Mouse (Mus musculus) forebrain, embryonic 11.5 days (tissue): Measurements from ENCODE around the gene Cnnm4. TPM values are rescaled to one million over a fixed set of nuclear protein-coding genes. Genes with fewer than 3 reads are reported as not detected.

Source experiments
- ATAC-seq: fragments of 200-750 bp; cut with Nextera tagmentation; replicated peaks from 2 replicates; pipeline ENCODE4 v1.8.0; 2017; ENCODE audit warnings: moderate TSS enrichment; ENCODE audit not compliant: low FRiP score
- DNase-seq: peaks from one replicate; pipeline ENCODE4 v3.0.0-alpha.2; 2017; ENCODE audit warnings: low spot score
- H3K27ac ChIP-seq: fragments of 300-500 bp; sonication (generic); 2 replicates; pipeline ENCODE4 v1.5.1; 2014; ENCODE audit warnings: low read depth, low read length
- H3K27me3 ChIP-seq: fragments of 300-500 bp; sonication (generic); 2 replicates; pipeline ENCODE4 v1.6.1; 2014; ENCODE audit warnings: mild to moderate bottlenecking, low read length, mixed read lengths; ENCODE audit not compliant: control insufficient read depth, insufficient read depth
- H3K36me3 ChIP-seq: fragments of 300-500 bp; sonication (generic); 2 replicates; pipeline ENCODE4 v1.6.1; 2014; ENCODE audit warnings: mild to moderate bottlenecking, low read length, moderate library complexity, mixed read lengths; ENCODE audit not compliant: control insufficient read depth, insufficient read depth
- H3K4me1 ChIP-seq: fragments of 300-500 bp; sonication (generic); replicated peaks from 2 replicates; pipeline ENCODE4 v1.6.1; 2014; ENCODE audit warnings: low read length, mixed read lengths; ENCODE audit not compliant: control insufficient read depth, insufficient read depth
- H3K4me2 ChIP-seq: fragments of 300-500 bp; sonication (generic); 2 replicates; pipeline ENCODE4 v1.6.1; 2014; ENCODE audit warnings: low read depth, mild to moderate bottlenecking, low read length, moderate library complexity, mixed read lengths; ENCODE audit not compliant: severe bottlenecking
- H3K4me3 ChIP-seq: fragments of 300-500 bp; sonication (generic); 2 replicates; pipeline ENCODE4 v1.5.1; 2014; ENCODE audit warnings: low read depth, low read length
- H3K9ac ChIP-seq: fragments of 300-500 bp; sonication (generic); 2 replicates; pipeline ENCODE4 v1.6.1; 2014; ENCODE audit warnings: low read length
- H3K9me3 ChIP-seq: fragments of 300-500 bp; sonication (generic); 2 replicates; pipeline ENCODE4 v1.6.1; 2016; ENCODE audit warnings: low read length, mixed read lengths; ENCODE audit not compliant: control insufficient read depth
- WGBS: fragments of 180-500 bp; shearing (Covaris S2); extraction: QIAGEN DNeasy Blood & Tissue Kit; methylation state at CpG from one replicate; pipeline ENCODE4 v1.1.7; 2014; 5-methylcytosine and 5-hydroxymethylcytosine counted together
- polyA plus RNA-seq: library from polyadenylated mRNA; unstranded; fragments of >200 nt; fragmentation: Nextera tagmentation; extraction: Ambion mirVana; gene quantifications from 2 replicates; pipeline ENCODE4 v1.2.1, GENCODE M21; 2014

Gene Cnnm4
- polyA plus RNA-seq, 1 experiment from 2014 or later = 14.6 TPM

DNA sequence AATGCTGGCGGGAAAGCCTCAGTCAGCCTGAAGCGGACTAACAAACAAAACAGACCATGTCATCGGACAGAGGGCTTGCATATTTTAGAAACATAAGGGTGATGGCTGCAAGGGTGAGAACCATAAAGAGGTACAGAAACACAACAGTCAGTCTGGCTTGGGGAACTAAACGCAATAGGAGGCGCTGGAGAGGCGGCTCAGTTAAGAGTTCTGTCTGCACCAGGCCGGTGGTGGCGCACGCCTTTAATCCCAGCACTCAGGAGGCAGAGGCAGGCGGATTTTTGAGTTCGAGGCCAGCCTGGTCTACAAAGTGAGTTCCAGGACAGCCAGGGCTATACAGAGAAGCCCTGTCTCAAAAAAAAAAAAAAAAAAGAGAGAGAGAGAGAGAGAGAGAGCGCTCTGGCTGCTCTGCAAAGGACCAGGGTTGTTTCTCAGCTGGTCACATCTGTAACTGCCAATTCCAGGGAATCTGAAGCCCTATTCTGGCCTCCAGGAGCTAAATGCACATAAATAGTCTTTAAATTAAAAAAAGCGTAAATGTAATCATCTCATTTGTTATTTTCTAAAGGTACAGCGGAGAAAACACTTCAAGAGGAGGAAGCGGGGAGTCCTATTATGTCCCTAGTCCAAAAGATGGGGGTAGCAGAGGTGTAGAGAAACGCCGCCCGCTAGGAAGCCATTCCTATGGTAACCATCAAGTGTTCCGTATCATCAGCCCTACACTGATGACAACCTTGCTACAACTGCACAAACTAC lies 74.6 kb downstream of the Cnnm4 start:
- Histone ChIP-seq H3K27me3 (no peaks in the 10 kb centered on the region), H3K4me3 (peak overlapping the region; percentile 59), H3K9me3 (no peaks in the 10 kb centered on the region), H3K36me3 (peaks cover 17% of the 10 kb centered on the region), H3K27ac (no peak overlapping the region), H3K9ac (peak overlapping the region; percentile 75), H3K4me1 (peaks cover 13% of the 10 kb centered on the region), H3K4me2 (peak overlapping the region; percentile 73)
- ATAC-seq = no peak
- 69% methylated on average over 19 of the region's 19 CpGs for WGBS
- DNase-seq = no peak

DNA sequence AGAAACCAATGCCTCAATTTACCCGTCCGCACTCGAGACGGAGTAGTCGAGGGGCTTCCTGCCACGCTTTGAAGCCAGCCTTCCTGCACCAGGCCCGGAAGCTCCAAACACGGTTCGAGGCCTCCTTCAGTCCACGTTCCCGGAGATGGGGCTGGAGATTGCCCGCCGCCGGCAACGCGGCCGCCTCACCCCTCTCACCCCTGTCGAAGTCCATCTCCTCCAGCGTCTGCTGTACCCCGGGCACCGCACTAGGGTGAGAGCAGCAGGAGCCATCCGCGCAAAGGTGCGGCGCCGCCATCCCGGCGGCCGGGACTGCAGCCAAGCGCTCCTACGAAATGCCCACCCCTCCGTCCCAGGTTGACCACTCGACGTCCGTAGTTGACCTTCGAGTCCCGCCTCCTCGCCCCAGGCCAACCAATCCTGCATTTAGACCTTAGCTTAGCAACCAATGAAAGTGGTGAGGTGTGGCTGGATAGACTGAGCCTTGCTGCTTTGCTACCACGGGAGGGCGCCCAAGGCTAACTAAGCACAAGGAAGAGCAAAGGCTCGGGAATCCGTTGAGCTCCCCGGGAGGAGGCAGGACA lies 75.6 kb downstream of the Cnnm4 start, which contains the start of gene Ankrd39:
Gene Ankrd39, minus strand, starts transcription at position 558 of the 584 bp plus-strand sequence.
- H3K9me3 ChIP-seq = no peaks in the 10 kb centered on the region
- H3K4me3 ChIP-seq = peak within 1 kb of the TSS; percentile 59
- DNase-seq (peak; percentile 97), ATAC-seq (peak; percentile 98)
- peak within 1 kb of the TSS; percentile 57; the same call in 1 of the 2 replicates for H3K27ac ChIP-seq
- WGBS = under 1% methylated on average over 43 of the region's 43 CpGs
- peaks cover 13% of the 10 kb centered on the region for H3K4me1 ChIP-seq
- peak within 1 kb of the TSS; percentile 75 for H3K9ac ChIP-seq
- H3K4me2 ChIP-seq = peak within 1 kb of the TSS; percentile 73
- H3K27me3 ChIP-seq = no peaks in the 10 kb centered on the region
- H3K36me3 ChIP-seq = peaks cover 27% of the 10 kb centered on the region

DNA sequence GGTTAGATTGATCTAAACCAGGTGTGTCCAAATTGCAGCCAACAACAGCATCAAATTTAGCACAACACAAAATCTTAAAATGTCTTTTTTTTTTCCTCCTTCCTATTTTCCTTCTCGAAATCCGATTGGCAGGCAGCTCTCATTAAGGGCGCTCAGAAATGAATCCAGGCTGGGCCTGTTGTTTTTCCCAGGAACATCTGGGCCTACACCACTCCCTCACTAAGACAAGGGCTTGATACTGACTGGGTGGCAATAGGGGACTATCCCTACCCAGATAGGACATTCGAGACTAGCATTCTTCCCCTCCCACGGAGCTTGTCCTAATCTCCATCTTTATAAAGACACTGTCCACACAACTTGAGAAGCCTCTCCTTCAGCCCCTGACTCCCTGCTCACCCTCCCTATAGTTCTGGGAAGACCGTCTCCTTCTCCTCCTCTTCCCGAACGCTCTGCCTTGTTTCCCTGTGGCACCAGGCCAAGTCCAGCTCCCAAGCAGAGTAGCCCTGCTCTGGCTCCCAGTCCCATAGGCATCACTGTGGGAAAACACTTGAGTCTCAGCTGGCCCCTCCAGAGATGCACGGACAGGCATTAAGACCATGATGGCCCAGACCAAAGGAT lies 76.7 kb downstream of the Cnnm4 start:
- no peak for DNase-seq
- Histone ChIP-seq H3K9ac (peak overlapping the region; percentile 32; the same call in 1 of the 2 replicates), H3K4me2 (no peak overlapping the region), H3K4me3 (no peak overlapping the region), H3K9me3 (no peaks in the 10 kb centered on the region), H3K27me3 (no peaks in the 10 kb centered on the region), H3K36me3 (peaks cover 33% of the 10 kb centered on the region), H3K4me1 (peaks cover 13% of the 10 kb centered on the region), H3K27ac (peak overlapping the region; percentile 57; the same call in 1 of the 2 replicates)
- ATAC-seq = no peak
- WGBS = 47% methylated on average over 9 of the region's 9 CpGs

DNA sequence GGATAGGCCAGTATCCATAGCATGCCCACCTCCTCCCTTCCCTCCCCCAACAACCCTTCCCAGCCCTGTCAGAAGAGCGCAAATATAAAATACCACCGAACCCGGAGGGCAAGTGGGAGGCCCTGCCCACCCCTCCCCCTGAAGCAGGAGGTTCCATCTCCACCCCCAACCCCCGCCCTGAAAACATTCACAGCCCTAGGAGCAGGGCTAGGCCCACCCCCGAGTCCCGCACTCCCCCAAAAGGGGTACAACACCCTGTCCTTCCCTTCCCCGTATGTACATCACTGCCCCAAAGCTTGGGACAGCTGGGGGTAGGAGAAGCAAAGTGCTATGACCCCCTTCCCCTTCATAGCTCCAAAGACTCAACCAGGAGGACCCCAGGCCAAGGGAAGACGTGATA lies 77.4 kb downstream of the Cnnm4 start:
- H3K9me3 ChIP-seq = no peaks in the 10 kb centered on the region
- H3K27me3 ChIP-seq = no peaks in the 10 kb centered on the region
- no peak overlapping the region for H3K4me3 ChIP-seq
- H3K4me1 ChIP-seq = peaks cover 13% of the 10 kb centered on the region
- ATAC-seq = no peak
- 61% methylated on average over 8 of the region's 8 CpGs for WGBS
- no peak overlapping the region for H3K27ac ChIP-seq
- DNase-seq = no peak
- no peak overlapping the region for H3K9ac ChIP-seq
- peaks cover 36% of the 10 kb centered on the region for H3K36me3 ChIP-seq
- no peak overlapping the region for H3K4me2 ChIP-seq

DNA sequence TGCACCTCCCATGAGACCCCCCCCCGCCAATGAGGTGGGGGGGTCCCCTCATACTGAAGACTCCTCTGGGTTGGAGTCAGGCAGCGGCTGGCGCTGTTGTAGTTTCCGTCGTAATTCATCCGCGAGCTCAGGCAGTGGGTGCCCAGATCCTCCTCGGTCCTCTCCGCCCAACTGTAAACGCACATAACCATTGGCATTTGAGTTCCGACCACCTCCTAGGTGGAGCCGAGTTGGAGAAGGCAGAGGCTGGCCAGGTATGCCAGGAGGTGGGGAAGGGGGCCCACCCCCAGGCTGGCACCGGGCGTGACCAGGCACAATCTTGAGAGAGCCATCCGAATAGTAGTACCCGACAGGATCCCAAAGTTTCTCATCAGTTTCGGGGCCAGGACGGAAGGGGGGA lies 78.1 kb downstream of the Cnnm4 start:
- no peak for DNase-seq
- 88% methylated on average over 18 of the region's 18 CpGs for WGBS
- H3K4me1 ChIP-seq = peaks cover 13% of the 10 kb centered on the region
- H3K27ac ChIP-seq = no peak overlapping the region
- no peak overlapping the region for H3K4me2 ChIP-seq
- peaks cover 39% of the 10 kb centered on the region for H3K36me3 ChIP-seq
- no peaks in the 10 kb centered on the region for H3K27me3 ChIP-seq
- no peaks in the 10 kb centered on the region for H3K9me3 ChIP-seq
- no peak for ATAC-seq
- no peak overlapping the region for H3K9ac ChIP-seq
- no peak overlapping the region for H3K4me3 ChIP-seq

DNA sequence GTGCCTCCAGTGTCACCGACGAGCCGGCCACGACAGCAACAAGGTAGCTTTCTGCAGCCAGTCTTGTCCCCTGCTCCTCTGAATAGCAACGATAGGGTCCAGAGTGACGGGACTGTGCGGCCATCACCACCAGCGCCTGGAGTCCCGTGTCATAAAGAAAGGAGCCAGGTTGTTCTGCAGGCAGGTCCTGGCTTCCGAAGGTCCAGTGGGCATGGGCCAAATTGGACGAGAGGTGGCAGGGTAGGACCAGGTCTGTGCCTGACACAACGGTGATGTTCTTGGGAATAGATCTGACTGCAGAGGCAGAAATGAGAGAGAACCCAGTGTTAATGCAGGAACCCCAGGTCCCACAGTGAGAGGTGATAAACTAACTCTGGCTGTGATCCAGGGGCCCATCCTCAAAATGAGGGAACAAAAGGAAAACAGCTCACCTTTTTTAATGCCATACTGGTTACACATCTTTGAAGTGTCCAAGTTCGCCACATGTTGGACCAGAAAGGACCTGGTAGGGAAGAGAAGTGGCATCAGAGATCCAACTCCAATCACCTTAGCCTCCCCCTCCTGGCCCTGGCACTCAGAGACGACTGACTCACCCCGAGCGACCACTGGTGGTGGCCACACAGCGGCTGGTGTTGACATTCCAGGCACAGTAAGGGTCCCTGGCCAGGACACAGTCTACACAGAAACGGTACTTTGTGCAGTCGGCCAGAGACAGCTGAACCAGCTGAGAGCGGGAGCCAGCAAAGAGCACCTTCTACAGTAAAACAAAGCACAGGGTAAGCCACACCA lies 78.8 kb downstream of the Cnnm4 start:
- Histone ChIP-seq H3K4me1 (peaks cover 17% of the 10 kb centered on the region), H3K9ac (no peak overlapping the region), H3K4me3 (no peak overlapping the region), H3K36me3 (peaks cover 39% of the 10 kb centered on the region), H3K27ac (no peak overlapping the region), H3K9me3 (no peaks in the 10 kb centered on the region), H3K4me2 (no peak overlapping the region), H3K27me3 (no peaks in the 10 kb centered on the region)
- ATAC-seq (no peak), DNase-seq (no peak)
- 83% methylated on average over 20 of the region's 20 CpGs for WGBS

DNA sequence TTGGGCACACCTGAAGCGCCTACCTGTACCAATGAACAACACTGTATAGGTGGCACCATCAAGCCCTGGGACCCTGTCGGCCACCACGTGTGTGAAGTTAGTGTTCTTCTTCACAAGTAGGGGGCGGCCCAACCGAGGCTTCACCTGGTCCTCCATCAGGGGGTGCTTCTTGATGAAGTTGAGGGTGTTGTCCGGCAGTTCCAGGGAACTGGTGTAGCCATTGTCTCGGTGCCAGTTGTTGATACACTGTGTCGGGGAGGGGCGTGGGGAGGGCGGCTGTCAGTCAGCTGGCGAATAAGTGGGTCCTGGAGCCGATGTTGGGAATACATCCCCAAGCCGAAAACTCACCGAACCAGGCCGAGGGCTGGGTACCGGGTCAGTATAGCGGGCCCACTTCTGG lies 80.5 kb downstream of the Cnnm4 start:
- Histone ChIP-seq H3K4me2 (no peak overlapping the region), H3K27me3 (no peaks in the 10 kb centered on the region), H3K4me1 (peaks cover 15% of the 10 kb centered on the region), H3K9me3 (no peaks in the 10 kb centered on the region), H3K27ac (no peak overlapping the region), H3K4me3 (no peak overlapping the region), H3K9ac (no peak overlapping the region), H3K36me3 (peaks cover 39% of the 10 kb centered on the region)
- no peak for ATAC-seq
- no peak for DNase-seq
- WGBS = 93% methylated on average over 17 of the region's 17 CpGs

DNA sequence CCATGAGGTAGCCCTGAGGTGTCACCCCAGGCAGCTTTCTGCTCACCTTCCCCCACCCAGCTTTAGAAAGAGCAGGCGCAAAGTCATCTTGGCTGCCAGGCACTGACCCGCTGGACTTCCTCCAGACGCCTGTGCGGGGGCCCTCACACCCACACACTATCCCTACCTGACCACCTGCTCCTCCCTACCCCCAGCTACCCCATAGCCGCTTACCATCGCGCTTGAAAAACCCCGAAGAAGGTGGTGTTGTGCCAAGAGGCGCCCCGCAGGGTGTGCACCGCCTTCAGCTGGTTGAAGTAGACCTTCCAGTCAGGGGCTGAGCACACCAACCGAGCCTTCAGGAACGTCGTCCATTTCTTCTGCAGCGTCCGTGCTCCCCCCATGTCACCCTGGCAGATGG lies 81.1 kb downstream of the Cnnm4 start:
- H3K27ac ChIP-seq = no peak overlapping the region
- H3K9me3 ChIP-seq = no peaks in the 10 kb centered on the region
- ATAC-seq (no peak), DNase-seq (no peak)
- no peak overlapping the region for H3K4me2 ChIP-seq
- peaks cover 39% of the 10 kb centered on the region for H3K36me3 ChIP-seq
- peaks cover 13% of the 10 kb centered on the region for H3K4me1 ChIP-seq
- H3K4me3 ChIP-seq = no peak overlapping the region
- no peak overlapping the region for H3K9ac ChIP-seq
- 88% methylated on average over 16 of the region's 16 CpGs for WGBS
- no peaks in the 10 kb centered on the region for H3K27me3 ChIP-seq
